Mouse (Mus musculus): ENCODE results near the gene Magi1. TPM values are rescaled to one million over a fixed set of nuclear protein-coding genes. Genes with fewer than 3 reads are reported as not detected.
A peak's percentile ranks its signal among the peaks of the same experiment; 100 is the strongest.

Magi1 gene
- polyA plus RNA-seq, 1 experiment from 2014 or later = 6.2 TPM

DNA sequence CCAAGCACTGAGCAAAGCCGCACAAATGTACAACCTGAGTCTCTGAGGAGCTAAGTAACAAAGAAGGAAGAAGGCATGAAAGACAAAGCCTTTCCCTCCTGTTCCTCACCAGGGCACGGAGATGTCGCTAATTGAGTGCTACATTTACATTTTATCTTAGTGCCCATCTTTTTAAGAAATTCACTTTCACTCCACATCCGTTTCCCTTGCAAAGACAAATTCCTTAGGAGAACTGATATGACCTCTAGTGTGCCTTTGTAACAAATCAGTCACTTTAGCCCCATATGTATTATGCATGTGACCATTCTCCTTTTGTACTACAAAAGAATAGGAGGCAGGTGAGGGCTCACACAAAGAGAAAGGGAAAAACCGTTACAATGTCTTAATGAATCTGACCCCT is 360.4 kb downstream of the Magi1 start:
- no peak overlapping the region for H3K9ac ChIP-seq (ENCODE audit: low read depth, low read length)
- no peak overlapping the region for H3K27ac ChIP-seq
- TF ChIP-seq CTCF (IDR thresholded peaks at IDR 0.05; ENCODE audit: low read depth) = no peak
- no peaks in the 10 kb centered on the region for H3K36me3 ChIP-seq (ENCODE audit: insufficient read depth, low read length)
- WGBS = 60% methylated on average over 5 of the region's 5 CpGs
- DNase-seq (ENCODE audit: low spot score) (no peak), ATAC-seq (replicated peaks; ENCODE audit: low FRiP score, low read depth) (no peak)
- no peak overlapping the region for H3K4me3 ChIP-seq (replicated peaks; ENCODE audit: low read depth, low read length)
- H3K4me1 ChIP-seq (replicated peaks; ENCODE audit: insufficient read depth, low read length) = no peaks in the 10 kb centered on the region
- H3K27me3 ChIP-seq (ENCODE audit: insufficient read depth, low read length) = no peaks in the 10 kb centered on the region
- no peaks in the 10 kb centered on the region for H3K9me3 ChIP-seq (replicated peaks; ENCODE audit: low read length)
- no peak overlapping the region for H3K4me2 ChIP-seq (ENCODE audit: low read length)

DNA sequence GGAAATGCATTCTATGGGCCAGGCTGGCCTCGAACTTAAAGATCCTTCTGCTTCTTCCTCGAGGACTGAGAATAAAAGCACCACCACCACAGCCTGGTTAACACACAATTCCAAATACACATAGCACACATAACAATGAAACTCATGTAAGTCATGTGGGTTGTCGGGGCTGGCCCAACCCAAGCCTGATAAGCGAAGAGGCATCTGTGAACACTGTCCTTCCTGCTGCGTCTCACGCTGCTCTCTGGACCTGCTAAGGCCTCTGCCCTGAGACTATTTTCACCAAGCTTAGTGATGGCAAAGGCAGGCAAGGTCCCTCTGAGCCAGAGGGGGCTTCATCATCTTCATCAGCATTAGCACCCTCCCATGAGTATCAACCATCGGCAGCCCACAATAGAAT is 360.8 kb downstream of the Magi1 start:
- WGBS = 85% methylated on average over 7 of the region's 7 CpGs
- no peaks in the 10 kb centered on the region for H3K27me3 ChIP-seq (ENCODE audit: insufficient read depth, low read length)
- H3K4me2 ChIP-seq (ENCODE audit: low read length) = no peak overlapping the region
- H3K36me3 ChIP-seq (ENCODE audit: insufficient read depth, low read length) = no peaks in the 10 kb centered on the region
- H3K4me3 ChIP-seq (replicated peaks; ENCODE audit: low read depth, low read length) = no peak overlapping the region
- no peak for TF ChIP-seq CTCF (IDR thresholded peaks at IDR 0.05; ENCODE audit: low read depth)
- H3K9me3 ChIP-seq (replicated peaks; ENCODE audit: low read length) = no peaks in the 10 kb centered on the region
- no peak overlapping the region for H3K27ac ChIP-seq
- ATAC-seq (replicated peaks; ENCODE audit: low FRiP score, low read depth) (no peak), DNase-seq (ENCODE audit: low spot score) (no peak)
- no peak overlapping the region for H3K9ac ChIP-seq (ENCODE audit: low read depth, low read length)
- H3K4me1 ChIP-seq (replicated peaks; ENCODE audit: insufficient read depth, low read length) = no peaks in the 10 kb centered on the region

DNA sequence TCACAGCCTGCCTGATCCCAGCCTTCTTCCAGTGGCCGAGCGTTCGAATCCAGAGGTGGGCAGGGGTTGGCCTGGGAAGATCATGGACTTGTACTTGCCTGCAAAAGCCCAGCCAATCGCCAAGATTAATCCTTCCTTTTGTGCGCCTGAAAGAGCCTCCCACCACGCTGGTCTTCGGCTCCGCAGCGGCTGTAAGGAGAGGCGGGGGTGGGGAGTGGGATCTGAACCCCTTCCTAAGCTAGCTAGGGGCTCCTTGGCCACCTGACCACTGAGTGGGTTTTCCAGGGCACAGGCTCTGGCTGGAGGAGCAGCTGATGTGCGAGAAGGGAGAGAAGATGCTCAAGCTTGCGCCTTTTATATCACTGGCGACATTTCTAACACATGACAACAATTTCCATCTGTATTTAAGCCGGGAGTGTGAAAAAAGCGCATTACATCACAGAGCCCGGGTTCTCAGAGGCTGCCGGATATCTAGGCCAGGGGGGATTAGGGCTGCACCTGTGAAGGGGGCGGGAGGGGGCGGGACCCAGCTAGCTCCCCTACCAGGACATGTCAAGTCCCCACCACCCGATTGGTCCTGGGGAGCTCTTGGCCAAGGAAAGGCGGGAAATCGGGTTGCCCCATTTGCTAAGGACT is 370.4 kb downstream of the Magi1 start:
- TF ChIP-seq CTCF (IDR thresholded peaks at IDR 0.05; ENCODE audit: low read depth) = no peak
- WGBS = 7% methylated on average over 22 of the region's 22 CpGs
- DNase-seq (ENCODE audit: low spot score) (peak; percentile 31), ATAC-seq (replicated peaks; ENCODE audit: low FRiP score, low read depth) (no peak; the same call in 1 of the 2 replicates)
- no peaks in the 10 kb centered on the region for H3K27me3 ChIP-seq (ENCODE audit: insufficient read depth, low read length)
- H3K4me1 ChIP-seq (replicated peaks; ENCODE audit: insufficient read depth, low read length) = peaks cover 13% of the 10 kb centered on the region; the same call in 1 of the 2 replicates
- peak overlapping the region; percentile 28 for H3K4me3 ChIP-seq (replicated peaks; ENCODE audit: low read depth, low read length)
- peak overlapping the region; percentile 32 for H3K27ac ChIP-seq
- peak overlapping the region; percentile 55 for H3K4me2 ChIP-seq (ENCODE audit: low read length)
- no peaks in the 10 kb centered on the region for H3K9me3 ChIP-seq (replicated peaks; ENCODE audit: low read length)
- H3K36me3 ChIP-seq (ENCODE audit: insufficient read depth, low read length) = no peaks in the 10 kb centered on the region
- H3K9ac ChIP-seq (ENCODE audit: low read depth, low read length) = peak overlapping the region; percentile 14

DNA sequence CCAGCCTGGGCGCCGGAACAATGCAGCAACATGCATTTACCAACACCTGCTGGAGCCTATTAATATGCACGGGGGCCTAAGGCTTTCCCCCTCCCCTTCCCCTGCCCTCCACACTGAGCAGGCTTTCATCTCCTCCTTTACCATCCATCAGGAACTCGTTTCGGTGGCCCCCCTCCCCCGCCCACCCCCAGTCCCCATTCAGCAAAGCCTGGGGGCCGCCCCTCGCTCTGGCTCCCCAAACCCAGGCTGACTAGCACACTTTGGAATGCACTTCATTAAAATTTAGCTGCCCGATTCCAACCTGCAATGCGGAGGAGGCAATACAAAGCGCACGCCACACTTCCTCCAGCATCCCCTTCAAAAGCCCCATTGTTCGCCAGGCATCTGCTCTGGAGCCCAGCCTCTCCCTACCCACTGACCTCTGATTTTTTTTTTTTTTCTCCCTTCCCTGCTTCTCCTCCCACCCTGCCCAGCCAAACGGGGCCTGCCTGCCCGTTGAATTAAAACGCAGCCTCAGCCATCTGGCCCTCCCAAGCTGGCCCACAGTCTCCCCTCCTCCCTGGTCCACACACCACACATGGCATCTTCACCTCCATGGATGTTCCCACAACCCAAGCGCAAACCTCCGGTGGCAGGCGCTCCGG is 371.0 kb downstream of the Magi1 start:
- 1% methylated on average over 20 of the region's 20 CpGs for WGBS
- H3K9ac ChIP-seq (ENCODE audit: low read depth, low read length) = peak overlapping the region; percentile 14
- no peaks in the 10 kb centered on the region for H3K9me3 ChIP-seq (replicated peaks; ENCODE audit: low read length)
- H3K4me2 ChIP-seq (ENCODE audit: low read length) = peak overlapping the region; percentile 55
- H3K27me3 ChIP-seq (ENCODE audit: insufficient read depth, low read length) = no peaks in the 10 kb centered on the region
- no peaks in the 10 kb centered on the region for H3K36me3 ChIP-seq (ENCODE audit: insufficient read depth, low read length)
- H3K27ac ChIP-seq = peak overlapping the region; percentile 62
- TF ChIP-seq CTCF (IDR thresholded peaks at IDR 0.05; ENCODE audit: low read depth) = no peak
- DNase-seq (ENCODE audit: low spot score) = peak; percentile 76
- H3K4me1 ChIP-seq (replicated peaks; ENCODE audit: insufficient read depth, low read length) = peaks cover 13% of the 10 kb centered on the region; the same call in 1 of the 2 replicates
- peak; percentile 87 for ATAC-seq (replicated peaks; ENCODE audit: low FRiP score, low read depth)
- H3K4me3 ChIP-seq (replicated peaks; ENCODE audit: low read depth, low read length) = peak overlapping the region; percentile 28

DNA sequence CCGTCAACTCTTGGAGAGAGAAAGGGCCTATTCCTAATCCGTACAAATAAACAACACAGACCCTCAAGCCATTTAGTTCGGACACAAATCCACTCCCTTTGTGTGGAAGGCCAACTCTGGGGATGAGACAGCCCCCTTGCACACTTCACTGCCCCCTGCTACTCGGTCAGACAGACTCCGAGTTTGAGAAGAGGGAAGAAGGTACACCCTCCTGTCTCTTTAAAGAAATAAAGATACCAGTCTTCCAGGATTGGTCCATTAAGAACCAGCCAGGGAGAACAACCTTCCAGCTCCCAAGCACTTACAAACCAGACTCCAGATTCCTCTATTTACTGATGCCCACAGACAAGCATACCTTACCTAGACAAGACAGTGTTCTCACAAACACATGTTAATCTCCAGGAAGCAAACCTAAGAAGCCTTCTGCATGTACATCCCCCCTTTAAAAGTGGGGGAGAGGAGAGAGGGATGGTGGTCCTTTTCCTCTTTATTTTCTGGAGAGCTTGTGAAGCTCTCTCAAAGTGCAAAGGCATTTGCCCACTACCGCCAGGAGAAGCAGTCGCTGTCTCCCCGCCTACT is 371.6 kb downstream of the Magi1 start:
- H3K4me3 ChIP-seq (replicated peaks; ENCODE audit: low read depth, low read length) = peak overlapping the region; percentile 28
- peak overlapping the region; percentile 62; the same call in 1 of the 2 replicates for H3K27ac ChIP-seq
- H3K36me3 ChIP-seq (ENCODE audit: insufficient read depth, low read length) = no peaks in the 10 kb centered on the region
- peak overlapping the region; percentile 55 for H3K4me2 ChIP-seq (ENCODE audit: low read length)
- H3K9me3 ChIP-seq (replicated peaks; ENCODE audit: low read length) = no peaks in the 10 kb centered on the region
- no peaks in the 10 kb centered on the region for H3K27me3 ChIP-seq (ENCODE audit: insufficient read depth, low read length)
- no peak for TF ChIP-seq CTCF (IDR thresholded peaks at IDR 0.05; ENCODE audit: low read depth)
- peak overlapping the region; percentile 14; the same call in 1 of the 2 replicates for H3K9ac ChIP-seq (ENCODE audit: low read depth, low read length)
- peak; percentile 38 for DNase-seq (ENCODE audit: low spot score)
- ATAC-seq (replicated peaks; ENCODE audit: low FRiP score, low read depth) = 0 out of 2 replicates have a peak, but pooled peaks have one; percentile 40
- WGBS = 21% methylated on average over 8 of the region's 8 CpGs
- H3K4me1 ChIP-seq (replicated peaks; ENCODE audit: insufficient read depth, low read length) = peaks cover 13% of the 10 kb centered on the region; the same call in 1 of the 2 replicates

DNA sequence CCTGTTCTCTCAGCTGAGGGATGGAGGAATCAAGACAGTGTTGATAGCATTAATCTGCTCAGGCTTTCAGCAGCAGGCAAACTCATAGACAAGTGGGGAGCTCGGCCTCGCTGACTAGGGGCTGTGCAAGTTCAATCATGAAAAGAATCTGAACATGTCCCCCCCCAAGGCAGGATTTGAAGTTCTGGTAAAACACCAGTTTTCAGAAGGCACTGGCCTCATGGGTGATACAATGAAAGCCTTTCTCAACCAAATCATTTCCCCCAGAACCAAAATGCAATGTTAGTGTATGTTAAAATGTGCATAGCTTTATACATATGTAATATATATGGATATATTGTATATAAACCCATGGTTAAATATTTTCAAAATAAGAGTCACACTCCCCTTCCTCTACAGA is 372.3 kb downstream of the Magi1 start:
- no peak for TF ChIP-seq CTCF (IDR thresholded peaks at IDR 0.05; ENCODE audit: low read depth)
- H3K4me3 ChIP-seq (replicated peaks; ENCODE audit: low read depth, low read length) = no peak overlapping the region
- DNase-seq (ENCODE audit: low spot score) (no peak), ATAC-seq (replicated peaks; ENCODE audit: low FRiP score, low read depth) (no peak)
- H3K27ac ChIP-seq = 0 out of 2 replicates have a peak overlapping the region, but pooled peaks have one; percentile 62
- H3K9me3 ChIP-seq (replicated peaks; ENCODE audit: low read length) = no peaks in the 10 kb centered on the region
- no peak overlapping the region for H3K9ac ChIP-seq (ENCODE audit: low read depth, low read length)
- 68% methylated on average over 2 of the region's 2 CpGs for WGBS
- H3K36me3 ChIP-seq (ENCODE audit: insufficient read depth, low read length) = no peaks in the 10 kb centered on the region
- peak overlapping the region; percentile 55 for H3K4me2 ChIP-seq (ENCODE audit: low read length)
- H3K4me1 ChIP-seq (replicated peaks; ENCODE audit: insufficient read depth, low read length) = peaks cover 13% of the 10 kb centered on the region; the same call in 1 of the 2 replicates
- no peaks in the 10 kb centered on the region for H3K27me3 ChIP-seq (ENCODE audit: insufficient read depth, low read length)

Data from kidney, postnatal 0 days (tissue).